Mouse (Mus musculus) cerebellum, postnatal 25 days (tissue): ENCODE measurements around the gene Smyd3.

Experiments
- DNase-seq, 2 experiments: peaks; one replicate each; pipeline ENCODE4 v3.0.0; 2021; ENCODE audit warnings: mixed read lengths in 2 of 2

The Smyd3 gene

GRCm38 (mm10) chr1:179107761-179108694 lies 409.8 kb downstream of the Smyd3 start:
- no peak for DNase-seq

GRCm38 (mm10) chr1:179107211-179107610 lies 410.6 kb downstream of the Smyd3 start:
- DNase-seq, result peak; percentile 33 to 54

- peak; percentile 19 to 37 for DNase-seq
Observed at GRCm38 (mm10) chr1:179106702-179107145, 411.1 kb downstream of the Smyd3 start.

DNA sequence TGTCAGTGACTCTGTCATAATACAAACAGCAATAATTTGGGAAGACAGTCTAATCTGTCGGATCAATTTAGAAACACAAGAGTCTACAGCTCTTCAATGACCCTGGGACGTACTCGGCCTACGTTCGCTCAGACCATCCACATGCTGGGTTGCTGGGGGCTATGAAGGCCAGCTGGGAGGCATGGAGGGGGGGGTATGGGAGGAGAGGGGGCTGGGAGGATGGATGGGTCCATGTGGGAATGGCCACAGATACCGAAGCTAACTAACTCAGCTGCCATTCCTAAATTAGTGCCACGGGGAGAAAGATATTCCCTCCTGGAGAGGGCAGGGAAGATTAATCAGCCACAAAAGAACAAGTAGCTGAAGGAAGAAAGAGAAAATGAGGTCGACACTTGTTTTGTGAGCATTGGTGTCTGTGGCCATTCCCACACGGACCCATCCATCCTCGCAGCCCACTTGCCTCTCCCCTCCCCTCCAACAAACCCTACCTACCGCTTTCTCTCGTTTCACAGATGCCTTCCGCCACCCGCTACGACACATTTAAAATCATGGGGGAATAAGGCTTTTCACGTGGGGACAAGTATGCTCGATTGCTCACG lies 411.6 kb downstream of the Smyd3 start:
- peak in 1 of 2 experiments; percentile 13 for DNase-seq

GRCm38 (mm10) chr1:179104447-179104846 lies 413.4 kb downstream of the Smyd3 start:
- no peak for DNase-seq

GRCm38 (mm10) chr1:179096993-179097392 lies 420.8 kb downstream of the Smyd3 start:
- DNase-seq, result no peak

DNA sequence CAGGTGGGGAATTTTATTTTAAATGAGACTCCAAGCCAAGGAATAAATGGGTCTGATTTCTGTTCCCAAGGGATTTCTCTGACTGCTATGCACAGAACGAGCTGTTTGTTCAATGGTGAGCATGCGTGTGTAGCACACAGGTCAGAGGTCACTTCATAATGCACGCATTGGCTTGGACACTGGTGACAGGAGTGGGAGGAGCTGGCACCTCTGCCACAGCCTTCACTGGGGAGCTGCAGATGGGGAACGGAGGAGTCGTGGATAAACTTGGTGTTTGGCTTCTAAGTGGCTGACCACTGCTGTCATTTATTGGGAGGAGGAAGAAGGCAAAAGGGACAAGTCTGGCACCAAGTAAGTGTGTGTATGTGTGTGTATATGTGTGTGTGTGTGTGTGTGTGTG lies 421.5 kb downstream of the Smyd3 start:
- no peak for DNase-seq

GRCm38 (mm10) chr1:179089174-179089573 lies 428.7 kb downstream of the Smyd3 start:
- no peak for DNase-seq

DNA sequence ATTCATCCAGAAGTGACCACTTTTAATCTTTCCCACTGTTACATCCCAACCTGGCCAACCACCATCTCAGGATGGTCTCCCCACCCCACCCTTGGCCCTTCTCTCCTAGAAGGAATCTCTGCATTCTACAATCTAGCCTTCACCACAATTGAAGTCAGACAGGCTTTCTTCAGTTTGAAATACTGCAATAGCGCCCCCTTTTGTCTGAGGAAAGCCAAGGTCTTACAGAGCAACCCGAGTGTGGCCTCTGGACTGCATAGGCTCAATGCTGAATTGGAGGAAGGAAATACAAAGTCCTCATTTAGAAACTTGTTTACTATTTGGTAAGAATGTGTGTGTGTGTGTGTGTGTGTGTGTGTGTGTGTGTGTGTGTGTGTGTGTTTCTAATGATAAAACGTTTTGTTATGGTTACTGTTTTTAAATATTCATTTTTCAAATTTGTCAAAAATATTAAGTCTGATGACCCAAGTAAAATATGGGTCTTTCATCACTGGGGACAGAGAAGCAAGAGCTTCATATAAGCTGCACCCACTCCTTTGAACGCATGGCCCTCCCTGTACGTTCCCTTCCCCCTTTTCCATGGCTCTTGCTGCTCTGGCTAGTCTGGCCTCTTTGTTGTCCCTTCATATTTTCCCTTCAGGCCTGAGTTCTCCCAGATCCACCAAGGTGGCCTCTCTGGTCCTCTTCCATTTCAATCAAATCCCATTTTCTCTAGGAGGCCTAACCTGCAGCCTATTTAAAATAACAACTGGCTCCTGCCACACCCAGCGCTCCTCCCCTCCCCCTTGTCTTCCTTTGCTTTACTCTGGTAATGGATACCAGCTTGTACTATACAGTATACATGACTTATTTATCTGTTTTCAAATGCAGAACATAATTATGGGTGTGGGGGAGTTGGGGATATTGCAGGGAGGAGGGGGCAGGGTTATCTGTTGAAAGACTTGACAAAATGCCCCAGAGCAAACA lies 430.5 kb downstream of the Smyd3 start:
- peak; percentile 45 to 65 for DNase-seq

DNA sequence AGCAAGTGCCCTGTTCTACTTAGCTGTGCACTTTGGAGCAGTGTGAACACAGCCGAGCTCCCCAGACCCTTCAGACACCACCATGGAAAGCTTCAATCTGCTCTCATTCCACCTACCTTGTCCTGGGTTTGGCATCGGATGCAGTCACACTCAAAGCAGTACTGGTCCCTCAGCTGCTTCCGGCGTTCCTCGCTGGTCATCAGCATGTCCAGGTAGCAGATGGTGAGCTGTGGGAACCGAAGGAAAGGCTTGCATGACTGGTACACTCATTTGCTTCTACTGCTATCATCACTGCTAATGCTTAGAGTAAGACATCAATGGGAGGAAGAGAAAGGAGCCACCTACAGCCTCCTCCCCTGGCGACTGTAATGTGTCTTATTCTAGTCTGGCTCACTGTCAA lies 431.6 kb downstream of the Smyd3 start:
- peak; percentile 80 to 82 for DNase-seq

DNA sequence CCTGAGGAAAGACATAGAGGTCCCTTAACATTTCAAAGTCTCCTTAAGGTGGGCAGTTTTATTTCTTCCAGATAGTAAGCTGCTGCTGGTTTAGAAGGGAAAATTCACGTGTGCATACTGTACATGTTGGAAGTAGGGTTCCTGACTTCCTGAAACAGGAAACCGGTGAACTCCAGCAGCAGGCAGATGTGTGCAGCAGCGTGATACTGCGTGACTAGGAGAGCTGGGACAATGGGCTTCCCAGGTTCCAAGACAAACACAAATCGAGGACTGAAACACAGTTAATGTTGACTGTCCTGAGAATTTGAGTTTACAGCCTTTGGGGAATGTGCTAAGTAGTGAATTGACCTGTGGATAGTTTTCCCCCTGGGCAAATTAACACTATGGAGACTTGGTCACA lies 434.7 kb downstream of the Smyd3 start:
- DNase-seq, result no peak

- DNase-seq, result peak; percentile 76 to 79
Observed at GRCm38 (mm10) chr1:179073846-179074245, 444.0 kb downstream of the Smyd3 start.

DNA sequence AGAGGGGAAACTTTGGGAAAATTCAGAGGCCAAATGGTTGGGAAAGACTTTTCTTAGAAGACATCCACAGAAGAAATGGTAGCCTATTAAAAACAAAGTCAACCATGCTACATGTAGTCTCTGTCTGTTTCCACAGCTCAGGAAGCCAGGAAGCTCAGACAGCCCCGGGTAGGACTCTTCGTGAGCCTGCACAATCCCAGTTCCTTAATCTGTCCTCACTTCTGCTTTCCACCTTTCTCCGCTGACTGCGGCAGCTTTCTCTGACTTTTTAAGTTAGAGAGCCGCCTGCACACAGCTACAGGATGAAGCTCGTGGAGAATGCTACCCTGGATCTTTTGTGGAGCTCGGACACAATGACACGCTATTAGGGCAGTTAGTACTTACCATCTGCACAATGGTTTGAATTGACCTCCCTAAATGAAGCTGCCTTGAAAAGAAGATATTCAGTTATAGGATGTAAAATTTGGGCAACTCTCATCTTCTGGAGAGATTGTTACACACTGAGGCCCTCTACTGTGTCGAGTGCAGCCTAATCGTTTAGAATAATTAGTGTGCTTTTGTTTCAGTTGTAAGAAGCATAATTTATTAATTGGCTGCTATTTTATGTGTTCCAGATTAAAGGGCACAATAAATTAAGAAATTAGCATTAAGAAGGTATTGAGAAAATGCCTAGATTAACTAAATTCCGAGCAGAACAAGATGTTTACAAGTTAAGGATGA lies 444.7 kb downstream of the Smyd3 start:
- no peak for DNase-seq

GRCm38 (mm10) chr1:179072406-179072805 lies 445.4 kb downstream of the Smyd3 start:
- no peak for DNase-seq

- DNase-seq, result no peak
Observed at GRCm38 (mm10) chr1:179068990-179069389, 448.9 kb downstream of the Smyd3 start.

GRCm38 (mm10) chr1:179065294-179065601 lies 452.6 kb downstream of the Smyd3 start:
- no peak for DNase-seq

GRCm38 (mm10) chr1:179064601-179065293 lies 453.1 kb downstream of the Smyd3 start:
- peak; percentile 83 to 88 for DNase-seq

GRCm38 (mm10) chr1:179061759-179062168 lies 456.1 kb downstream of the Smyd3 start:
- DNase-seq, result peak; percentile 62 to 77

DNA sequence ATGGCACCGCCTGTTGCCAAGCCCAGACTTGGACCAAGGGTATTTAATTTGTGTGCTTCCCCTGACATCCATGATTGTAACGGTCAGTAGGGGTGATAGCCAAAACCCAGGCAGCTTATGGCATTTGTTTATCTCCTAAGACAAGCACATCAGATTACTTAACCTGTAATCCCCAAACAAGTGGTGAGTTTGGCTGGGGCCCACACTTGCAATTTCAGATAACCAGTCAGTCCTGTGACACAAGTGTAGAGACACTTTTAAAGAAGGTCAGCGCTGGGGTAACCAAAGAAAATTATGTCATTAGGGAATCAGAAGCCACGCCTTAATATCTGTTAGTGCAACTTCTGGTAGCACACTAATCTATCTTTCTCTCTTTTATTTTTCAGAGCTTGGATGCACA lies 456.8 kb downstream of the Smyd3 start:
- no peak for DNase-seq

DNA sequence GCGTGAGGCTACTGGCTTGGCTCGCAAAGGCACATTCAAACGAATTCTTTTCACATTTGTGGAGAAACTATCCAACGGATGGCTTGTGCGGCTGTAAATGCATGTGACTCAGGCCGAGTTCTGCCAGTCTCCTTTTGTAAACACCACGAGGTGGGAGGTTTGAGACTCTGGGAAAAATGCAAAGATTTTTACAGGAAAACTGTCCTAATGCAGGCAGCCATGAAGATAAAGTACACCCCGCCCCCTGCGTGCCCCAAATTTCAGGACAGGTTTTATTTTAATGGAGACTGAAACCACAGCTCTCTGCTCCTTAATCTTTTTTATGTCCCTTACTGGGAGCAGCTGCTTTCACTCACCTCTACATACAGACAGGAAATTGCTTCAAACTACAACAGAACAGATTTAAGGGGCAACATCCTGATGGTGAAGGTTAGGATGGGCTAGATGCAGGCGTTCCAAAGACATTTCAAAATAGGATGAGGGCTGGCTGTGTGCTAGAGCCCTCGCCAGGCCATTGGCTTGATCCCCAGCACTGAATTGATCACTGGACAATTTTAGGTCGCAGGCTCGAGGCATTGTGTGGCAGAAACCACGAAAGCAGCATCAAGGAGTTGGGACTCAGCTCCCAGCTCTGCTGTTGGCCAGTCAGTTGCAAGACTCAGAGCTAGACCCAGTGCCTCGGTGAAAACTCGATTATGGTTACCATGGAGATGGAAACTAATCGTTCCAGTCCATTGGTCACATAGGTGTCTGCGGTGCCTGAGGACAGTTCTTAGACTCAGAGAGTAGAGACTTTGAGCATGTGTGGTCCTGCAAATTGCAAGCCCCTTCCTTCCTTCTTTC lies 457.5 kb downstream of the Smyd3 start:
- DNase-seq, result peak; percentile 45 to 49
